Mouse (Mus musculus) large intestine, adult 2 months (tissue): Measurements from ENCODE around the gene Acd. TPM values are rescaled to one million over a fixed set of nuclear protein-coding genes. Genes with fewer than 3 reads are reported as not detected.

Source experiments
- DNase-seq: peaks from one replicate; pipeline ENCODE4 v3.0.0-alpha.2; 2012; ENCODE audit warnings: low read depth, low spot score
- WGBS: fragments of 180-500 bp; shearing (Covaris S2); methylation state at CpG from one replicate; pipeline ENCODE4 v1.1.7; 2018; 5-methylcytosine and 5-hydroxymethylcytosine counted together
- polyA plus RNA-seq: library from polyadenylated mRNA; depleted of rRNA; stranded (reverse); fragments of >200 nt; gene quantifications from 2 replicates; pipeline ENCODE4 v1.2.3, GENCODE M21; 2012; rRNA removed

Acd gene
- polyA plus RNA-seq, 1 experiment: 26.4 TPM

DNA sequence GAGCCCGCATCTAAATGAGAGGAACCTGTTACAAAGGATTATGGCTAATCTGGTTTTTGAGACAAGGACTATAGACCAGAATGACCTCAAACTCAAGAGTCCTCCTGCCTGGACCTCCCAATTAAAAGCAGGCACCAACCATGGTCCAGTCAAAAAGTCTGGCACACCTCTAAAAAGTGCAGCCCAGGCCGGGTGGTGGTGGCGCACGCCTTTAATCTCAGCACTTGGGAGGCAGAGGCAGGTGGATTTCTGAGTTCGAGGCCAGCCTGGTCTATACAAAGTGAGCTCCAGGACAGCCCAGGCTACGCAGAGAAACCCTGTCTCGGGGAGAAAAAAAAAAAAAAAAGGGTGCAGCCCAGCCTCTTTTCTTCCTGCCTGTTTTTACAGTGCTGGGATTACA, 15.6 kb downstream of the Acd start:
- no peak for DNase-seq
- 67% methylated on average over 7 of the region's 7 CpGs for WGBS

GRCm38 (mm10) chr8:105677891-105678290, 23.0 kb downstream of the Acd start:
- no peak for DNase-seq
- 65% methylated on average over 1 of the region's 1 CpGs for WGBS

DNA sequence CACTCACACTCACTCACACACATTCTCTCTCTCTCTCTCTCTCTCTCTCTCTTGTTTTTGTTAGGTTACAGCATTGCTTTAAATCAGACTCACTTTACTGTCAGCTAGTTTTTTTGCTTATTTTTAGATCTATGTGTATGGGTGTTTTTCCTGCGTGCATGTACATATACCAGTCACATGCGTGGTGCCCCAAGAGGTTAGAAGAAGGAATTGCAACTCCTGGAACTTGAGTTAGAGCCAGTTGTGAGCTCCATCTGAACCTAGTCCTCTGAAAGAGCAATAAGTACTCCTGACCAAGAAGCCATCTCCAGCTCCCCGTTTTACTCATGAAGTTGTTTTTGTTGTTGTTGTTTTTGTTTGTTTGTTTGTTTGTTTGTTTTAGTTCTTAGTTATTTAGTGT, 39.7 kb downstream of the Acd start:
- WGBS: 56% methylated on average over 3 of the region's 3 CpGs
- no peak for DNase-seq

DNA sequence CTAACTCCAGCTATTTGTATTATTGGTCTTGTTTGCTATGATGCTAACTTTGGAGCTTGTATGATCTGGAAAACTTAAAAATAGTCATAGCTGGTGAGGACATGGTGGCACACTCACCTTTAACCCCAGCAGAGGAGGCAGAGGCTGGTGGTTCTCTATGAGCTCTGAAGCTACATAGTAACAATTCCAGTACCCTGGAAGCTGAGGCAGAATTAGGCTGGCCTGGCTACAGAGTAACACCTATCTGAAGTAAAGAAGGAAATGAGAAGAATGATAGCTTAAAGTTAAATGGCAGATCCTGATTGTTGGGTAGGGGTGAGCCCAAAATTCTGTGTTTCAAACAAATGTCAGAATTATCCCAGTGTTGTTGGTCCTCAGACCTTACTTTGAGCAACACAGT, 43.3 kb downstream of the Acd start:
- no peak for DNase-seq

GRCm38 (mm10) chr8:105648929-105649328, 52.0 kb downstream of the Acd start:
- DNase-seq: no peak
- 100% methylated on average over 1 of the region's 1 CpGs for WGBS

Other genes starting within 250 kb of the Acd start
- 73.9 and 101 TPM in 2 replicates for gene Tppp3, start 229.6 kb downstream of the Acd start, polyA plus RNA-seq
- 15.0 and 16.3 TPM in 2 replicates for gene Zdhhc1, start 204.2 kb downstream of the Acd start, polyA plus RNA-seq
- gene Hsd11b2, start 182.3 kb downstream of the Acd start, polyA plus RNA-seq: 19.6 and 50.5 TPM in 2 replicates
- 103 and 110 TPM in 2 replicates for gene Atp6v0d1, start 135.1 kb downstream of the Acd start, polyA plus RNA-seq
- 7.1 and 10.2 TPM in 2 replicates for gene Ripor1, start 95.8 kb downstream of the Acd start, polyA plus RNA-seq
- 9.2 and 14.7 TPM in 2 replicates for gene Ctcf, start 64.5 kb downstream of the Acd start, polyA plus RNA-seq
- 0.21 and 0.32 TPM in 2 replicates for gene Agrp, start 63.7 kb downstream of the Acd start, polyA plus RNA-seq
- gene Carmil2, start 14.8 kb downstream of the Acd start, polyA plus RNA-seq: 4.1 and 4.3 TPM in 2 replicates
- 9.2 and 11.5 TPM in 2 replicates for gene Pard6a, start within 50 bp of the Acd start, polyA plus RNA-seq
- gene 4933405L10Rik, start 6.6 kb upstream of the Acd start, polyA plus RNA-seq: not detected in 2 replicates
- 5.8 and 6.6 TPM in 2 replicates for gene Enkd1, start 7.1 kb upstream of the Acd start, polyA plus RNA-seq
- 5.6 and 8.7 TPM in 2 replicates for gene Gfod2, start 57.6 kb upstream of the Acd start, polyA plus RNA-seq
- gene Ranbp10, start 126.2 kb upstream of the Acd start, polyA plus RNA-seq: 13.9 and 20.0 TPM in 2 replicates
- not detected in 2 replicates for gene Tsnaxip1, start 126.6 kb upstream of the Acd start, polyA plus RNA-seq
- gene Cenpt, start 152.2 kb upstream of the Acd start, polyA plus RNA-seq: 20.5 and 20.6 TPM in 2 replicates
- gene Thap11, start 154.0 kb upstream of the Acd start, polyA plus RNA-seq: 30.3 and 34.5 TPM in 2 replicates
- 32.0 and 34.5 TPM in 2 replicates for gene Nutf2, start 159.5 kb upstream of the Acd start, polyA plus RNA-seq
- 37.7 and 51.4 TPM in 2 replicates for gene Edc4, start 179.8 kb upstream of the Acd start, polyA plus RNA-seq
- 0.84 and 1.2 TPM in 2 replicates for gene Nrn1l, start 192.5 kb upstream of the Acd start, polyA plus RNA-seq
- 20.2 and 21.8 TPM in 2 replicates for gene Pskh1, start 199.3 kb upstream of the Acd start, polyA plus RNA-seq
- gene Ctrl, start 232.8 kb upstream of the Acd start, polyA plus RNA-seq: 6.3 and 8.0 TPM in 2 replicates
- gene Psmb10, start 237.3 kb upstream of the Acd start, polyA plus RNA-seq: 659 and 697 TPM in 2 replicates
- gene Lcat, start 242.3 kb upstream of the Acd start, polyA plus RNA-seq: 0.89 and 1.0 TPM in 2 replicates